Mouse (Mus musculus): ENCODE data around the gene Spta1. TPM values are rescaled to one million over a fixed set of nuclear protein-coding genes. Genes with fewer than 3 reads are reported as not detected.

Spta1 gene
- polyA plus RNA-seq, 1 experiment from 2014 or later, result 1.6 TPM

DNA sequence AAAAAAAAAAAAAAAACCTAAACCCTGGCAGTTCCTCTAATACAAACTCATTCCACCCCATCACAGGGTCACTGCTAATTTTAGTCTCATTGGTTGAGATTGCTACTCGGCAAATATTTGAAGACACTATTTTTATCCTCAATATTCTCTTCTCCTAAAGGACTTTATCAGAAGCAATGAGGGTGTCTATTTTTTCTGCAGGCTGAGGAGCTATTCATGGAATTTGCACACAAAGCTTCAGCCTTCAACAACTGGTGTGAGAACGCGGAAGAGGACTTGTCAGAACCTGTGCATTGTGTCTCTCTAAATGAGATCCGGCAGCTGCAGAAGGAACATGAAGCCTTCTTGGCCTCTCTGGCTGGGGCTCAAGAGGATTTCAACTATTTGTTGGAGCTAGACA, 67.3 kb downstream of the Spta1 start:
- Histone ChIP-seq H3K9ac (ENCODE audit: low read length) (no peak overlapping the region), H3K36me3 (ENCODE audit: control insufficient read depth, insufficient read depth) (peaks cover 4% of the 10 kb centered on the region; the same call in 1 of the 2 replicates), H3K4me1 (ENCODE audit: control insufficient read depth, insufficient read depth, low read length) (peaks cover 3% of the 10 kb centered on the region; the same call in 1 of the 2 replicates), H3K27me3 (ENCODE audit: control insufficient read depth, insufficient read depth, low read length) (no peaks in the 10 kb centered on the region), H3K27ac (ENCODE audit: low read length) (peak overlapping the region; percentile 71), H3K4me2 (ENCODE audit: low read depth, low read length) (peak overlapping the region; percentile 20; the same call in 1 of the 2 replicates), H3K9me3 (replicated peaks; ENCODE audit: control insufficient read depth, low read length) (no peaks in the 10 kb centered on the region), H3K4me3 (ENCODE audit: low read length) (no peak overlapping the region)
- 35% methylated on average over 4 of the region's 4 CpGs for WGBS
- ATAC-seq (replicated peaks; ENCODE audit: extremely low read depth, insufficient read depth, low FRiP score), result peak; percentile 87

DNA sequence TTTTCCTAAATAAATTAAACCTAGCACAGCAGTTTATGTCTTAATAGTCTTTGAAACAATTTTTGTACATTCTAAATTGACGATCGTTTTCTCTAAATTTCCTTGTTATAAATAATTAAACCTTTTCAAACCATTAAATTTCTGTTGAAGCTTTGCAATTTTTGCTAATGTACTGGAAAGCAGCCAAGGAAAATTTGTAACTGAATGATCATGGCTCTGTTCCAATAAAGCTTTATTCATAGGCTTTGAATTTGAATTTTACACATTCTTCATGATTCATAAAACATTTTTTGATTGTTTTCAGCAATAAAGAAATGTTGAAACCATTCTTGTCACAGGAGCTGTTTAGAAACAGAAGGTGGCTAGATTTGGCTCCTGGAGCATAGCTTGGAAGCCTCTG, 72.0 kb downstream of the Spta1 start:
- WGBS, result 85% methylated on average over 2 of the region's 2 CpGs
- H3K4me1 ChIP-seq (ENCODE audit: control insufficient read depth, insufficient read depth, low read length), result no peaks in the 10 kb centered on the region; the same call in 1 of the 2 replicates
- no peak overlapping the region for H3K4me2 ChIP-seq (ENCODE audit: low read depth, low read length)
- no peak overlapping the region for H3K4me3 ChIP-seq (ENCODE audit: low read length)
- no peak for ATAC-seq (replicated peaks; ENCODE audit: extremely low read depth, insufficient read depth, low FRiP score)
- H3K9ac ChIP-seq (ENCODE audit: low read length), result no peak overlapping the region
- H3K27ac ChIP-seq (ENCODE audit: low read length), result no peak overlapping the region
- H3K36me3 ChIP-seq (ENCODE audit: control insufficient read depth, insufficient read depth), result 0 out of 2 replicates have a peak, but pooled peaks cover 2% of the 10 kb centered on the region
- H3K9me3 ChIP-seq (replicated peaks; ENCODE audit: control insufficient read depth, low read length), result no peaks in the 10 kb centered on the region
- H3K27me3 ChIP-seq (ENCODE audit: control insufficient read depth, insufficient read depth, low read length), result no peaks in the 10 kb centered on the region

DNA sequence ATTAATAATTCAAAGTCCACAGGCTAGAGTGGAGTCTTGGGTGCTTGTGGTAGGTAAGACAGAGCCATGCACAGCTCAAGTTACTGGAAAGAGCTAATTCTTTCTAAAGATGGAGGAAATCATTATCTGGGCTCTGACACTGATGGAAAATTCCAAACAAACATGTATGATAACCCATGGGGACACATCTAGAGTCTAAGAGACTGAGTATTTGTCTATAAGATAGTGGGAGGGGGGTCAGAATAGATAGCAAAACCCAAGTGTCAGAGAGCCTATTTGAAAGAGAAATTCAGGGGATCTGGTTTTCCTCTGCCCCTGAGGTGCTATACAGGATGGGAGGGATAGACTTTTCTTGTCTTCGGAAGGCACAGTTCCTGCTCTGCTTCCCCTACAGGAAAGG, 73.5 kb downstream of the Spta1 start:
- ATAC-seq (replicated peaks; ENCODE audit: extremely low read depth, insufficient read depth, low FRiP score), result no peak
- H3K9me3 ChIP-seq (replicated peaks; ENCODE audit: control insufficient read depth, low read length), result no peaks in the 10 kb centered on the region
- no peak overlapping the region for H3K9ac ChIP-seq (ENCODE audit: low read length)
- H3K4me3 ChIP-seq (ENCODE audit: low read length), result no peak overlapping the region
- no peak overlapping the region for H3K4me2 ChIP-seq (ENCODE audit: low read depth, low read length)
- no peaks in the 10 kb centered on the region for H3K27me3 ChIP-seq (ENCODE audit: control insufficient read depth, insufficient read depth, low read length)
- no peak overlapping the region for H3K27ac ChIP-seq (ENCODE audit: low read length)
- 69% methylated on average over 1 of the region's 1 CpGs for WGBS
- H3K36me3 ChIP-seq (ENCODE audit: control insufficient read depth, insufficient read depth), result 0 out of 2 replicates have a peak, but pooled peaks cover 2% of the 10 kb centered on the region
- H3K4me1 ChIP-seq (ENCODE audit: control insufficient read depth, insufficient read depth, low read length), result no peaks in the 10 kb centered on the region

DNA sequence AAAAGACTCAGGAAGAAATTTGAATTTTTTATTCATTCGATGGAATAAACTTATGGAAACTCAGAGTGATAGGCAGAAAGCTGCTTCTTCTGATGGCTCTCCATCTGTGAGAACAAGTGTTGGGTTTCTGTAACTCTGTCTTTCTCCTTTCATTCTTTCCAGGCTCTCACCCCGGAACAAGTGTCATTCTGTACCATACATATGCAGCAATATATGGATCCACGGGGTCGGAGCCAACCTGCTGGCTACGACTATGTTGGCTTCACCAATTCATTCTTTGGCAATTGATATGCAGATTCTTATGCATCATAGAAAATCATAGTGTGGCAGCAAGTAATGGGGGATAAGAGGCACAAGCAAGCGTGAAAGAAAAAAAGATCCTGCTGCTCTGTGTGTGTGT, 74.6 kb downstream of the Spta1 start:
- no peak overlapping the region for H3K9ac ChIP-seq (ENCODE audit: low read length)
- 89% methylated on average over 6 of the region's 6 CpGs for WGBS
- no peaks in the 10 kb centered on the region for H3K9me3 ChIP-seq (replicated peaks; ENCODE audit: control insufficient read depth, low read length)

DNA sequence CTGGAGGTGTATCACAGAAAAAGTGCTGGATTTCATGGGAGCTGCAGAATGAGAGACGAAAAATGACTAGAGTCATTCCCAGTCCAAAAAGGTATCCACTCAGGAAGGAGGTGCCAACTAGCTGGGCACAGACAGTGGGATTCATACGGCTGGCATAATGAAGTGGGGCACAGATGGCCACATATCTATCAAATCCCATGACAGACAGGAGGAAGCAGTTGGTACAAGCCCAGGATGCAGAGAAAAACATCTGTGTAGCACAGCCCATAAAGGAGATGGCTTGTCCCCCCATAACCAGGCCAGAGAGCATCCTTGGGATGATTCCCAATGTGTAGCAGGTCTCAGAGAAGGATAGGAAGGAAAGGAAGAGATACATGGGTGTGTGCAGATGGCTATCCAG, 77.8 kb downstream of the Spta1 start:
- Histone ChIP-seq H3K9me3 (replicated peaks; ENCODE audit: control insufficient read depth, low read length) (no peaks in the 10 kb centered on the region), H3K36me3 (ENCODE audit: control insufficient read depth, insufficient read depth) (no peaks in the 10 kb centered on the region), H3K4me1 (ENCODE audit: control insufficient read depth, insufficient read depth, low read length) (no peaks in the 10 kb centered on the region), H3K27me3 (ENCODE audit: control insufficient read depth, insufficient read depth, low read length) (no peaks in the 10 kb centered on the region), H3K4me2 (ENCODE audit: low read depth, low read length) (no peak overlapping the region), H3K9ac (ENCODE audit: low read length) (no peak overlapping the region), H3K4me3 (ENCODE audit: low read length) (no peak overlapping the region), H3K27ac (ENCODE audit: low read length) (no peak overlapping the region)
- ATAC-seq (replicated peaks; ENCODE audit: extremely low read depth, insufficient read depth, low FRiP score), result no peak
- WGBS, result 86% methylated on average over 2 of the region's 2 CpGs

More for the DNA sequence above, 74.6 kb downstream of the Spta1 start:
- Histone ChIP-seq H3K27me3 (ENCODE audit: control insufficient read depth, insufficient read depth, low read length) (no peaks in the 10 kb centered on the region), H3K4me1 (ENCODE audit: control insufficient read depth, insufficient read depth, low read length) (no peaks in the 10 kb centered on the region), H3K36me3 (ENCODE audit: control insufficient read depth, insufficient read depth) (0 out of 2 replicates have a peak, but pooled peaks cover 2% of the 10 kb centered on the region), H3K27ac (ENCODE audit: low read length) (no peak overlapping the region), H3K4me2 (ENCODE audit: low read depth, low read length) (no peak overlapping the region), H3K4me3 (ENCODE audit: low read length) (no peak overlapping the region)
- no peak for ATAC-seq (replicated peaks; ENCODE audit: extremely low read depth, insufficient read depth, low FRiP score)

DNA sequence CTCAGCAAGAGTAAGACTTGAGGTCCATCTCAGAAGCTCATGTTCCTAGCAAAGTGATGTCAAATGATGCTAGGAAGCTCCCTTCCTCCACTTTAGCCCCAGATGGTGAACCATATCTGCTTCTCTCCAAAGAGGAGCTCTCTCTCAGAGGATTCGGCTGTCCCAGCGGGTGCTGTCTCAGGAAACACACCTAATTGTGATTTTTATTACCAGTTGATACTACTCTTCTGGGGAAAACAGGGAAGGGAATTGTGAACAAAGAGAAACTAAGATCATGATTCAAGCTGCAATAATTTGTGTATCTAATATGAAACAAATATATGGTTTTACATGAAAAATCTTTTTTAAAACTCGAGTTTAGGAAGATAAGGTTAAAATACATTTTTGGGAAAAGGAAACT, 79.4 kb downstream of the Spta1 start, which contains the start of gene Olfr419:
Gene Olfr419 (minus strand): TSS at position 101 of the 400 bp plus-strand sequence.
- no peak within 1 kb of the TSS for H3K27ac ChIP-seq (ENCODE audit: low read length)
- H3K9me3 ChIP-seq (replicated peaks; ENCODE audit: control insufficient read depth, low read length), result no peaks in the 10 kb centered on the region
- 71% methylated on average over 3 of the region's 3 CpGs for WGBS
- ATAC-seq (replicated peaks; ENCODE audit: extremely low read depth, insufficient read depth, low FRiP score), result no peak
- H3K27me3 ChIP-seq (ENCODE audit: control insufficient read depth, insufficient read depth, low read length), result no peaks in the 10 kb centered on the region
- H3K4me3 ChIP-seq (ENCODE audit: low read length), result no peak within 1 kb of the TSS
- H3K36me3 ChIP-seq (ENCODE audit: control insufficient read depth, insufficient read depth), result no peaks in the 10 kb centered on the region
- H3K4me2 ChIP-seq (ENCODE audit: low read depth, low read length), result no peak within 1 kb of the TSS
- H3K9ac ChIP-seq (ENCODE audit: low read length), result no peak within 1 kb of the TSS
- no peaks in the 10 kb centered on the region for H3K4me1 ChIP-seq (ENCODE audit: control insufficient read depth, insufficient read depth, low read length)

DNA sequence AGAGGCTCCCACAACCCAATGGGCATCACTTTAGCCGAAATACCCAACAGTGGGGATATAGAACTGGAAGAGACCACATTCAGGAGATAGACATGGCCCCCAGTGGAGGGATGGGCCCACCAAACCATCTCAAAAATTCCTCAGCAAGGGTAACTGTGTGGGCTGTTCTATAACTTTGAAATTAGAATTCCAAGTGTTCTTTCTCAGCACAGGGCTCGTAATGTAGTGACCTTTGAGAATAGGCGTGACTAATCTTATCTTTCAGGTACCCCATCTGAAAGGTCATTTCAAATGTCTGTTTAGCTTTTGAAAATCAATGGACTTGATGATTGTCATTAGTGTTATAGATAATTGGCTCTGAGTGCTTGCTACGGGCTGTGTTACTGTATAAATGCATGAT, 95.2 kb downstream of the Spta1 start:
- Histone ChIP-seq H3K9ac (ENCODE audit: low read length) (no peak overlapping the region), H3K4me3 (ENCODE audit: low read length) (no peak overlapping the region), H3K4me1 (ENCODE audit: control insufficient read depth, insufficient read depth, low read length) (no peaks in the 10 kb centered on the region), H3K9me3 (replicated peaks; ENCODE audit: control insufficient read depth, low read length) (peaks cover 2% of the 10 kb centered on the region), H3K36me3 (ENCODE audit: control insufficient read depth, insufficient read depth) (no peaks in the 10 kb centered on the region), H3K4me2 (ENCODE audit: low read depth, low read length) (no peak overlapping the region), H3K27me3 (ENCODE audit: control insufficient read depth, insufficient read depth, low read length) (no peaks in the 10 kb centered on the region), H3K27ac (ENCODE audit: low read length) (no peak overlapping the region)
- 71% methylated on average over 4 of the region's 4 CpGs for WGBS
- no peak for ATAC-seq (replicated peaks; ENCODE audit: extremely low read depth, insufficient read depth, low FRiP score)

DNA sequence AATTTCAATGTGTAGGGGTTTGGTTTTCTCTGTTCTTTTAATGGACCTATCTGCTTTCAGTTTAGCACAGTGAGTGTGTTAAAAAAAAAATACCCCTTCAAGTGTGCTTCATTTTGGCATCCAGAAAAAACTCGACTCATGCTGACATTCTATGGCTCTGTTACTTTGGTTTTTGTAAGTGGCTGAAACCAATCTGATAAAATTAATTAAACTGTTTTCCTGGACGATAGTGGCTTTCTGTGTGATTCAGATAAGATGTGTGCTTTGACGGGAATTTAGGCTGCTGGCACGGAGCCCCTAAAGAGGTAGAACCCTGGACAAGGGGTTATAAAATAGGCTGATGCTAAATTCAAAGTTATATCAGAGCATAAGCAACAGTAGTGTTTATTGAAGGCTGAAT, 96.6 kb downstream of the Spta1 start:
- no peak for ATAC-seq (replicated peaks; ENCODE audit: extremely low read depth, insufficient read depth, low FRiP score)
- H3K36me3 ChIP-seq (ENCODE audit: control insufficient read depth, insufficient read depth), result no peaks in the 10 kb centered on the region
- no peak overlapping the region for H3K4me2 ChIP-seq (ENCODE audit: low read depth, low read length)
- 48% methylated on average over 4 of the region's 4 CpGs for WGBS
- no peaks in the 10 kb centered on the region for H3K4me1 ChIP-seq (ENCODE audit: control insufficient read depth, insufficient read depth, low read length)
- peaks cover 2% of the 10 kb centered on the region for H3K9me3 ChIP-seq (replicated peaks; ENCODE audit: control insufficient read depth, low read length)
- H3K27me3 ChIP-seq (ENCODE audit: control insufficient read depth, insufficient read depth, low read length), result no peaks in the 10 kb centered on the region
- no peak overlapping the region for H3K4me3 ChIP-seq (ENCODE audit: low read length)
- no peak overlapping the region for H3K27ac ChIP-seq (ENCODE audit: low read length)
- no peak overlapping the region for H3K9ac ChIP-seq (ENCODE audit: low read length)

DNA sequence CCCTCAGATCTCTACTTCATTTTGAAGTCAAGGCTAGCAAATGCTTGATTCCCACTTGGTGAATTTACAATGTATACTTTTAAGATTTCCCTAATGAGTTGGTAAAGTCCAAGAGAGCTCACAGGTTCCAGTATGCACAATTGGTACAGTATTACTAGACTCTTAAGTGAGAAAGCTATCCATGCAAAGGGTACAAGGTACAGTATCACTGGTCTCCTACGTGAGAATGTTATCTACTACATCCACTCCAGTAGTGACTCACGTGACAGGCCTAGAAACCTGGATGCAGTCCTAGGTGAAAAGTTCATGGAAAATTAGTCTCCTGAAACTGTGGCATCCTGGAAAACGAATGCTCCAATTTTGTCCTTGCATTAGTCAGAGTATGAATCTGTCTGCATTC, 98.1 kb downstream of the Spta1 start:
- H3K4me3 ChIP-seq (ENCODE audit: low read length), result no peak overlapping the region
- 50% methylated on average over 3 of the region's 3 CpGs for WGBS
- H3K36me3 ChIP-seq (ENCODE audit: control insufficient read depth, insufficient read depth), result no peaks in the 10 kb centered on the region
- H3K4me2 ChIP-seq (ENCODE audit: low read depth, low read length), result no peak overlapping the region
- no peak for ATAC-seq (replicated peaks; ENCODE audit: extremely low read depth, insufficient read depth, low FRiP score)
- no peaks in the 10 kb centered on the region; the same call in 1 of the 2 replicates for H3K9me3 ChIP-seq (replicated peaks; ENCODE audit: control insufficient read depth, low read length)
- H3K27ac ChIP-seq (ENCODE audit: low read length), result no peak overlapping the region
- no peaks in the 10 kb centered on the region for H3K27me3 ChIP-seq (ENCODE audit: control insufficient read depth, insufficient read depth, low read length)
- no peak overlapping the region for H3K9ac ChIP-seq (ENCODE audit: low read length)
- H3K4me1 ChIP-seq (ENCODE audit: control insufficient read depth, insufficient read depth, low read length), result no peaks in the 10 kb centered on the region
